Comparison of ENCODE assay signal across 29 mouse cellular contexts in the genomic region with DNA sequence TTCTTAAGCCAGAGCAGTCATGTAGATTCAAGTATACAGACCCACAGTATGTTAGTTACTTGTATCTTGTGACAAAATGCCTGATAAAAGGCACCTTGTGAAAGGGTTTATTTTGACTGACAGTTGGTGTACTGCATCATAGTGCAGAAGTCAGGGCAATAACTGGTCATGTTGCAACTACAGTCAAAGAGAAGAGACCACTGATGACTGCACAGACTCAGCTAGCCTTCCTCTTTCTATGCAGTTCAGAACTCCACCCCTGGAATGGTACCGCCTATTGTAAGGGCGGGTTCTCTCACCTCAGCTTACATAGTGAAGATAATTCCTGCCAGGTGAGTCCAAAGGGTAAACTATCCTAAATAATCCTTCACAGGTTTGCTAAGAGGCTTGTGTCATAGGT.
"Had no signal": no experiment of that assay in that cellular context is flagged by ENCODE, and none has a peak within 500 bp of the region (broad histone marks: within the 10 kb centered on the region; RNA-seq: fewer than 3 reads in every experiment).

No protein-coding gene starts in this region.

- H3K4me3 ChIP-seq: embryonic facial prominence, embryonic 10.5 days; embryonic facial prominence, embryonic 12.5 days; embryonic facial prominence, embryonic 13.5 days; embryonic facial prominence, embryonic 15.5 days; erythroblast, embryonic 14.5 days; forebrain, embryonic 10.5 days; forebrain, embryonic 12.5 days; forebrain, embryonic 13.5 days; forebrain, embryonic 15.5 days; gastrocnemius, adult 2 months; heart, adult 2 months had no signal

- H3K36me3 ChIP-seq: embryonic facial prominence, embryonic 10.5 days; embryonic facial prominence, embryonic 12.5 days; embryonic facial prominence, embryonic 13.5 days; embryonic facial prominence, embryonic 15.5 days; forebrain, embryonic 10.5 days; forebrain, embryonic 12.5 days; forebrain, embryonic 15.5 days had no signal

- ATAC-seq: forebrain, embryonic 13.5 days; forebrain, embryonic 14.5 days; forebrain, embryonic 15.5 days; forebrain, embryonic 16.5 days; forebrain, postnatal 0 days had no signal

- DNase-seq: cerebellum, adult 2 months; cerebellum, adult 8-10 months; cerebellum, adult 9-10 months; cerebellum, adult 9-11 months; cerebellum, postnatal 10 days; cerebellum, postnatal 14 days; cerebellum, postnatal 25 days; cerebellum, postnatal 36 days; embryo, embryonic 11 days; forebrain, postnatal 0 days; gastrocnemius, adult 2 months; gastrocnemius, postnatal 10 days; gastrocnemius, postnatal 14 days; gastrocnemius, postnatal 25 days; gastrocnemius, postnatal 36 days; heart, adult 11 months; heart, adult 18-20 months; heart, adult 2 months had no signal

- H3K27me3 ChIP-seq: embryonic facial prominence, embryonic 12.5 days; embryonic facial prominence, embryonic 13.5 days; embryonic facial prominence, embryonic 15.5 days; forebrain, embryonic 12.5 days; forebrain, embryonic 13.5 days; forebrain, embryonic 15.5 days had no signal

- H3K27ac ChIP-seq: embryonic facial prominence, embryonic 10.5 days; embryonic facial prominence, embryonic 12.5 days; embryonic facial prominence, embryonic 13.5 days; embryonic facial prominence, embryonic 15.5 days; forebrain, embryonic 10.5 days; forebrain, embryonic 12.5 days; forebrain, embryonic 13.5 days; forebrain, embryonic 15.5 days; gastrocnemius, adult 2 months; heart, adult 2 months had no signal

- H3K4me1 ChIP-seq: embryonic facial prominence, embryonic 10.5 days; embryonic facial prominence, embryonic 12.5 days; embryonic facial prominence, embryonic 13.5 days; embryonic facial prominence, embryonic 15.5 days; forebrain, embryonic 10.5 days; forebrain, embryonic 12.5 days; forebrain, embryonic 13.5 days had no signal

- H3K9me3 ChIP-seq: embryonic facial prominence, embryonic 10.5 days; embryonic facial prominence, embryonic 12.5 days; embryonic facial prominence, embryonic 13.5 days; embryonic facial prominence, embryonic 15.5 days; forebrain, embryonic 10.5 days; forebrain, embryonic 12.5 days; forebrain, embryonic 13.5 days; forebrain, embryonic 15.5 days had no signal

- H3K9ac ChIP-seq: embryonic facial prominence, embryonic 12.5 days; embryonic facial prominence, embryonic 13.5 days; embryonic facial prominence, embryonic 15.5 days; forebrain, embryonic 12.5 days; forebrain, embryonic 13.5 days; forebrain, embryonic 15.5 days; forebrain, postnatal 0 days had no signal

- H3K4me2 ChIP-seq: embryonic facial prominence, embryonic 12.5 days; embryonic facial prominence, embryonic 13.5 days; embryonic facial prominence, embryonic 15.5 days; forebrain, embryonic 12.5 days; forebrain, embryonic 13.5 days; forebrain, embryonic 15.5 days had no signal
